Mouse (Mus musculus) intestine, embryonic 16.5 days (tissue): Measurements from ENCODE around the gene Rpe. TPM values are rescaled to one million over a fixed set of nuclear protein-coding genes. Genes with fewer than 3 reads are reported as not detected.

Source experiments
- ATAC-seq: fragments of 200-750 bp; cut with Nextera tagmentation; 2 replicates; pipeline ENCODE4 v1.8.0; 2017; ENCODE audit warnings: moderate TSS enrichment, moderate library complexity
- H3K27ac ChIP-seq: fragments of 300-500 bp; sonication (generic); 2 replicates; pipeline ENCODE4 v1.5.1; 2014; ENCODE audit warnings: mild to moderate bottlenecking, low read length
- H3K27me3 ChIP-seq: fragments of 300-500 bp; sonication (generic); replicated peaks from 2 replicates; pipeline ENCODE4 v1.6.1; 2014; ENCODE audit warnings: low read length, control low read depth, mixed read lengths; ENCODE audit not compliant: control insufficient read depth, insufficient read depth
- H3K36me3 ChIP-seq: fragments of 300-500 bp; sonication (generic); 2 replicates; pipeline ENCODE4 v1.6.1; 2014; ENCODE audit warnings: low read length, control low read depth; ENCODE audit not compliant: control insufficient read depth, insufficient read depth
- H3K4me1 ChIP-seq: fragments of 300-500 bp; sonication (generic); 2 replicates; pipeline ENCODE4 v1.6.1; 2014; ENCODE audit warnings: low read length, control low read depth, mixed read lengths; ENCODE audit not compliant: control insufficient read depth, insufficient read depth
- H3K4me2 ChIP-seq: fragments of 300-500 bp; sonication (generic); 2 replicates; pipeline ENCODE4 v1.6.1; 2014; ENCODE audit warnings: low read depth, low read length, control low read depth
- H3K4me3 ChIP-seq: fragments of 300-500 bp; sonication (generic); 2 replicates; pipeline ENCODE4 v1.5.1; 2014; ENCODE audit warnings: mild to moderate bottlenecking, low read length
- H3K9ac ChIP-seq: fragments of 300-500 bp; sonication (generic); 2 replicates; pipeline ENCODE4 v1.6.1; 2014; ENCODE audit warnings: low read depth, low read length
- H3K9me3 ChIP-seq: fragments of 300-500 bp; sonication (generic); 2 replicates; pipeline ENCODE4 v1.6.1; 2016; ENCODE audit warnings: low read length, control low read depth; ENCODE audit not compliant: control insufficient read depth
- WGBS: fragments of 180-500 bp; shearing (Covaris S2); extraction: QIAGEN DNeasy Blood & Tissue Kit; methylation state at CpG from one replicate; pipeline ENCODE4 v1.1.7; 2014; 5-methylcytosine and 5-hydroxymethylcytosine counted together
- polyA plus RNA-seq: library from polyadenylated mRNA; unstranded; fragments of >200 nt; fragmentation: Nextera tagmentation; extraction: Ambion mirVana; gene quantifications from 2 replicates; pipeline ENCODE4 v1.2.1, GENCODE M21; 2015

Rpe gene
- polyA plus RNA-seq, 1 experiment from 2014 or later: 69.9 TPM

- Histone ChIP-seq H3K27me3 (no peaks in the 10 kb centered on the region), H3K36me3 (peaks cover 7% of the 10 kb centered on the region), H3K4me3 (no peak overlapping the region), H3K4me2 (no peak overlapping the region), H3K4me1 (no peaks in the 10 kb centered on the region), H3K27ac (no peak overlapping the region), H3K9me3 (no peaks in the 10 kb centered on the region), H3K9ac (no peak overlapping the region)
- 94% methylated on average over 3 of the region's 3 CpGs for WGBS
- ATAC-seq: no peak
Measured at GRCm38 (mm10) chr1:66712859-66713258, 12.2 kb downstream of the Rpe start.

- H3K36me3 ChIP-seq: peaks cover 2% of the 10 kb centered on the region; the same call in 1 of the 2 replicates
- H3K4me3 ChIP-seq: no peak overlapping the region
- H3K27me3 ChIP-seq: no peaks in the 10 kb centered on the region
- no peak overlapping the region for H3K4me2 ChIP-seq
- H3K27ac ChIP-seq: no peak overlapping the region
- no peaks in the 10 kb centered on the region for H3K4me1 ChIP-seq
- no peak overlapping the region for H3K9ac ChIP-seq
- H3K9me3 ChIP-seq: no peaks in the 10 kb centered on the region
- 44% methylated on average over 1 of the region's 1 CpGs for WGBS
- peak; percentile 84 for ATAC-seq
Measured at GRCm38 (mm10) chr1:66730581-66730980, 29.9 kb downstream of the Rpe start.

GRCm38 (mm10) chr1:66768764-66769163 lies 68.1 kb downstream of the Rpe start:
- Histone ChIP-seq H3K27ac (no peak overlapping the region), H3K9ac (no peak overlapping the region), H3K4me1 (no peaks in the 10 kb centered on the region), H3K36me3 (no peaks in the 10 kb centered on the region), H3K4me2 (no peak overlapping the region), H3K9me3 (no peaks in the 10 kb centered on the region), H3K27me3 (no peaks in the 10 kb centered on the region), H3K4me3 (no peak overlapping the region)
- 83% methylated on average over 1 of the region's 1 CpGs for WGBS
- no peak for ATAC-seq

Other genes starting within 250 kb of the Rpe start
- 0.27 and 0.33 TPM in 2 replicates for gene Unc80, start 232.5 kb upstream of the Rpe start, polyA plus RNA-seq
- gene Kansl1l, start 116.7 kb downstream of the Rpe start, polyA plus RNA-seq: 8.8 and 9.7 TPM in 2 replicates
- 309 and 355 TPM in 2 replicates for gene Acadl, start 162.4 kb downstream of the Rpe start, polyA plus RNA-seq
- 12.7 TPM in 2 replicates for gene Myl1, start 244.6 kb downstream of the Rpe start, polyA plus RNA-seq